Mouse (Mus musculus): ENCODE measurements around the gene Pde4b. TPM values are rescaled to one million over a fixed set of nuclear protein-coding genes. Genes with fewer than 3 reads are reported as not detected.

The Pde4b gene
- polyA plus RNA-seq, 1 experiment from 2014 or later, result 11.9 TPM

DNA sequence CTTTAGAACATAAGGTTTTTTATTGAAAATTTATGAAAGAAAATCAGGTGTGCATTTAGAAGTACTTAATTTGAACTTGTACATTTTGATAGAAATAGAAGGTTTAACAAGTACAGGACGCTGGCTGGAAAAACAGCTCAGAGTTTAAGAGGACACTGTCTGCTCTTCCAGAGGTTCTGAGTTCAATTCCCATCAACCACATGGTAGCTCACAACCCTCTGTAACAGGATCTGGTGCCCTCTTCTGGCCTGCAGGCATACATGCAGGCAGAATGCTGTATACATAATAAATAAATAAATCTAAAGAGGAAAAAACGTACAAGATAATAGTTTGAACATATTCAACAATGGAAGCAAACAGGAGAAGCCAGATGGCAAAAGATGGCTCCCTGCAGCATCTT lies 420.4 kb downstream of the Pde4b start:
- H3K27ac ChIP-seq, result no peak overlapping the region
- peak; percentile 51 for TF ChIP-seq CTCF (IDR thresholded peaks at IDR 0.05; ENCODE audit: low read depth)
- ATAC-seq (replicated peaks; ENCODE audit: low FRiP score, low read depth) (no peak), DNase-seq (ENCODE audit: low spot score) (no peak)
- no peaks in the 10 kb centered on the region for H3K9me3 ChIP-seq (replicated peaks; ENCODE audit: low read length)
- no peaks in the 10 kb centered on the region for H3K36me3 ChIP-seq (ENCODE audit: insufficient read depth, low read length)
- no peak overlapping the region for H3K9ac ChIP-seq (ENCODE audit: low read depth, low read length)
- H3K4me2 ChIP-seq (ENCODE audit: low read length), result no peak overlapping the region
- H3K4me3 ChIP-seq (replicated peaks; ENCODE audit: low read depth, low read length), result no peak overlapping the region
- H3K4me1 ChIP-seq (replicated peaks; ENCODE audit: insufficient read depth, low read length), result peaks cover 20% of the 10 kb centered on the region
- H3K27me3 ChIP-seq (ENCODE audit: insufficient read depth, low read length), result no peaks in the 10 kb centered on the region
- 84% methylated on average over 2 of the region's 2 CpGs for WGBS

- ATAC-seq (replicated peaks; ENCODE audit: low FRiP score, low read depth) (no peak), DNase-seq (ENCODE audit: low spot score) (no peak)
- peaks cover 20% of the 10 kb centered on the region for H3K4me1 ChIP-seq (replicated peaks; ENCODE audit: insufficient read depth, low read length)
- H3K4me2 ChIP-seq (ENCODE audit: low read length), result no peak overlapping the region
- TF ChIP-seq CTCF (IDR thresholded peaks at IDR 0.05; ENCODE audit: low read depth), result no peak
- H3K4me3 ChIP-seq (replicated peaks; ENCODE audit: low read depth, low read length), result no peak overlapping the region
- no peak overlapping the region for H3K9ac ChIP-seq (ENCODE audit: low read depth, low read length)
- no peaks in the 10 kb centered on the region for H3K27me3 ChIP-seq (ENCODE audit: insufficient read depth, low read length)
- no peaks in the 10 kb centered on the region for H3K9me3 ChIP-seq (replicated peaks; ENCODE audit: low read length)
- H3K27ac ChIP-seq, result no peak overlapping the region
- H3K36me3 ChIP-seq (ENCODE audit: insufficient read depth, low read length), result no peaks in the 10 kb centered on the region
- WGBS, result 57% methylated on average over 6 of the region's 6 CpGs
Observed at GRCm38 (mm10) chr4:102510061-102510460, 422.7 kb downstream of the Pde4b start.

GRCm38 (mm10) chr4:102510939-102511391 lies 423.6 kb downstream of the Pde4b start:
- ATAC-seq (replicated peaks; ENCODE audit: low FRiP score, low read depth), result 0 out of 2 replicates have a peak, but pooled peaks have one; percentile 72
- H3K9ac ChIP-seq (ENCODE audit: low read depth, low read length), result no peak overlapping the region
- H3K36me3 ChIP-seq (ENCODE audit: insufficient read depth, low read length), result no peaks in the 10 kb centered on the region
- H3K4me2 ChIP-seq (ENCODE audit: low read length), result peak overlapping the region; percentile 51
- peak overlapping the region; percentile 16; the same call in 1 of the 2 replicates for H3K4me3 ChIP-seq (replicated peaks; ENCODE audit: low read depth, low read length)
- TF ChIP-seq CTCF (IDR thresholded peaks at IDR 0.05; ENCODE audit: low read depth), result no peak
- peaks cover 20% of the 10 kb centered on the region for H3K4me1 ChIP-seq (replicated peaks; ENCODE audit: insufficient read depth, low read length)
- H3K27me3 ChIP-seq (ENCODE audit: insufficient read depth, low read length), result no peaks in the 10 kb centered on the region
- WGBS, result 27% methylated on average over 8 of the region's 8 CpGs
- peak overlapping the region; percentile 83 for H3K27ac ChIP-seq
- no peaks in the 10 kb centered on the region for H3K9me3 ChIP-seq (replicated peaks; ENCODE audit: low read length)
- DNase-seq (ENCODE audit: low spot score), result peak; percentile 93

GRCm38 (mm10) chr4:102511511-102511910 lies 424.2 kb downstream of the Pde4b start:
- Histone ChIP-seq H3K36me3 (ENCODE audit: insufficient read depth, low read length) (no peaks in the 10 kb centered on the region), H3K27ac (peak overlapping the region; percentile 83), H3K27me3 (ENCODE audit: insufficient read depth, low read length) (no peaks in the 10 kb centered on the region), H3K4me1 (replicated peaks; ENCODE audit: insufficient read depth, low read length) (peaks cover 20% of the 10 kb centered on the region), H3K9me3 (replicated peaks; ENCODE audit: low read length) (no peaks in the 10 kb centered on the region), H3K9ac (ENCODE audit: low read depth, low read length) (no peak overlapping the region; the same call in 1 of the 2 replicates), H3K4me3 (replicated peaks; ENCODE audit: low read depth, low read length) (peak overlapping the region; percentile 16; the same call in 1 of the 2 replicates), H3K4me2 (ENCODE audit: low read length) (peak overlapping the region; percentile 51)
- 0 out of 2 replicates have a peak, but pooled peaks have one; percentile 53 for ATAC-seq (replicated peaks; ENCODE audit: low FRiP score, low read depth)
- peak; percentile 44 for DNase-seq (ENCODE audit: low spot score)
- 5% methylated on average over 11 of the region's 11 CpGs for WGBS
- no peak for TF ChIP-seq CTCF (IDR thresholded peaks at IDR 0.05; ENCODE audit: low read depth)

DNA sequence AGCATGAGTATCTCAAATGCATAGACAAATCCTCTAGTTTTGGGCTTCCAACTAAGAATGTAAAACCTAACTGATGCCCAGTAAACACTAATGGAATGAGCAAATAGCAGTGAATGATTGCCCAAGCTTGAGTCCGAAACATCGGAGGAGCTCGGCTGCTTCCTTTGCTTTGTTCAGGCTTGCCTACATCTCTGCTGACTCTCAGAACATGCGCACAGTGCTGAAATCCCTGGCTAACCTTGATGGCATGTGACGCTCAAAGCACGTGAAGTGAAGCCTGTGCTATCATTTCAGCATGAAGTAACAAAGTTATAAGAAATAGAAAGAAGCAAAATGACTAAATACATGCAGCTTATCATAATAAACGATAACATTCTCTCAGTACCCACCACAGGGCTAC lies 425.6 kb downstream of the Pde4b start:
- Histone ChIP-seq H3K36me3 (ENCODE audit: insufficient read depth, low read length) (no peaks in the 10 kb centered on the region), H3K4me3 (replicated peaks; ENCODE audit: low read depth, low read length) (no peak overlapping the region), H3K4me1 (replicated peaks; ENCODE audit: insufficient read depth, low read length) (peaks cover 23% of the 10 kb centered on the region), H3K9me3 (replicated peaks; ENCODE audit: low read length) (no peaks in the 10 kb centered on the region), H3K4me2 (ENCODE audit: low read length) (no peak overlapping the region), H3K27ac (no peak overlapping the region), H3K27me3 (ENCODE audit: insufficient read depth, low read length) (no peaks in the 10 kb centered on the region), H3K9ac (ENCODE audit: low read depth, low read length) (no peak overlapping the region)
- ATAC-seq (replicated peaks; ENCODE audit: low FRiP score, low read depth) (0 out of 2 replicates have a peak, but pooled peaks have one; percentile 37), DNase-seq (ENCODE audit: low spot score) (no peak)
- WGBS, result 77% methylated on average over 7 of the region's 7 CpGs
- no peak for TF ChIP-seq CTCF (IDR thresholded peaks at IDR 0.05; ENCODE audit: low read depth)

GRCm38 (mm10) chr4:102513514-102513913 lies 426.2 kb downstream of the Pde4b start:
- ATAC-seq (replicated peaks; ENCODE audit: low FRiP score, low read depth), result no peak
- H3K4me2 ChIP-seq (ENCODE audit: low read length), result no peak overlapping the region
- peaks cover 23% of the 10 kb centered on the region for H3K4me1 ChIP-seq (replicated peaks; ENCODE audit: insufficient read depth, low read length)
- no peaks in the 10 kb centered on the region for H3K9me3 ChIP-seq (replicated peaks; ENCODE audit: low read length)
- no peak overlapping the region for H3K4me3 ChIP-seq (replicated peaks; ENCODE audit: low read depth, low read length)
- TF ChIP-seq CTCF (IDR thresholded peaks at IDR 0.05; ENCODE audit: low read depth), result no peak
- DNase-seq (ENCODE audit: low spot score), result no peak
- no peaks in the 10 kb centered on the region for H3K36me3 ChIP-seq (ENCODE audit: insufficient read depth, low read length)
- no peak overlapping the region for H3K27ac ChIP-seq
- no peaks in the 10 kb centered on the region for H3K27me3 ChIP-seq (ENCODE audit: insufficient read depth, low read length)
- no peak overlapping the region for H3K9ac ChIP-seq (ENCODE audit: low read depth, low read length)
- 62% methylated on average over 5 of the region's 5 CpGs for WGBS

Data from kidney, postnatal 0 days (tissue).